Mouse (Mus musculus): ENCODE measurements around the gene Fcer1g. TPM values are rescaled to one million over a fixed set of nuclear protein-coding genes. Genes with fewer than 3 reads are reported as not detected.
A peak's percentile ranks its signal among the peaks of the same experiment; 100 is the strongest.
"Not testable (repeated sequence)": the region's sequence is repeated elsewhere in the genome, so short reads cannot be mapped to it uniquely, and the experiment has no call there.

Gene Fcer1g
- polyA plus RNA-seq, 1 experiment, result 40.7 TPM

DNA sequence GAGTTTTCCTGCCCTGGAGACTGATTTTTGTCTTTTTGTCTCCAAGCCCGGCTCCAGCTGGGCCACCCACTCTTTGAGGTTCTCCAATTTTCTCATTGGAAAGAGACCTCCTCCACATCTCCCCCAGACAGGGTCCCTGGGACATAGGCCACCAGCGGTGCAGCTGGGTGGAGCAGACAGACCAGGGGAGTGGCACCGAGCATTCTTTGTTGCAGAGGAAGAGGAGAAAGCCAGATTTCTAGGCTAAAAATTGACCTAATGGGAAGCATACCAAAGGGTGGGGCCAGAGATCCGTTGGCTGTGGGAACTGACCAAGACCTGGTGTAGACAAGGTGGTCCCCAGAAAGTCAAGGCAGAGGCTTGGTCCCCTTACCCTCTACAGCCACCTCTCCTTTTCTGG lies 13.8 kb upstream of the Fcer1g start:
- Histone ChIP-seq H3K4me3 (ENCODE audit: insufficient read depth, low read length) (no peak overlapping the region; the same call in 1 of the 2 replicates), H3K4me1 (ENCODE audit: control insufficient read depth, insufficient read depth, low read length) (peaks cover 2% of the 10 kb centered on the region; the same call in 1 of the 2 replicates), H3K27ac (ENCODE audit: insufficient read depth, low read length) (peak overlapping the region; percentile 74)
- TF ChIP-seq CTCF (IDR thresholded peaks at IDR 0.05; ENCODE audit: extremely low read depth, insufficient read depth, low read length) (no peak), POLR2A (IDR thresholded peaks at IDR 0.05; ENCODE audit: extremely low read depth, insufficient read depth, low read length) (no peak)

DNA sequence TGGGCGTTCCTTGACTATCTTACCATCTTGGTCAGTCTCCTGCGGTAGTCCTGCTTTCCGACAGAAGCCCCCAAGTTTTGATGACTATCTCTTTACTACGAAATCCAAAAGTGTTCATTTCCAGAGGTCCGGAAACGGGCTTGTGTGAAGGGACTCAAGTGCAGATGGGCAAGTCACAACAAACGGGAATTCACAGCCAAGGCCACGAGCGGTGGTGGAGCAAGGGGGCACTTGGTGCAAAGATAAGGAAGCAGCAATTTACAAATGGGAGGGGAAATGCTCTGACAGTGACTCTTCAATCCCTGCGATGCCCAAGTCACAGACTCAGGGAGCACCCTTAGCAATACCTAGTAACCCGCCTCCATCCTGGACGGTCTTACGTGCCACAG lies 13.3 kb upstream of the Fcer1g start:
- Histone ChIP-seq H3K4me3 (ENCODE audit: insufficient read depth, low read length) (peak overlapping the region; percentile 68), H3K4me1 (ENCODE audit: control insufficient read depth, insufficient read depth, low read length) (peaks cover 2% of the 10 kb centered on the region; the same call in 1 of the 2 replicates), H3K27ac (ENCODE audit: insufficient read depth, low read length) (peak overlapping the region; percentile 74)
- no peak for TF ChIP-seq POLR2A (IDR thresholded peaks at IDR 0.05; ENCODE audit: extremely low read depth, insufficient read depth, low read length)
- TF ChIP-seq CTCF (IDR thresholded peaks at IDR 0.05; ENCODE audit: extremely low read depth, insufficient read depth, low read length), result no peak

DNA sequence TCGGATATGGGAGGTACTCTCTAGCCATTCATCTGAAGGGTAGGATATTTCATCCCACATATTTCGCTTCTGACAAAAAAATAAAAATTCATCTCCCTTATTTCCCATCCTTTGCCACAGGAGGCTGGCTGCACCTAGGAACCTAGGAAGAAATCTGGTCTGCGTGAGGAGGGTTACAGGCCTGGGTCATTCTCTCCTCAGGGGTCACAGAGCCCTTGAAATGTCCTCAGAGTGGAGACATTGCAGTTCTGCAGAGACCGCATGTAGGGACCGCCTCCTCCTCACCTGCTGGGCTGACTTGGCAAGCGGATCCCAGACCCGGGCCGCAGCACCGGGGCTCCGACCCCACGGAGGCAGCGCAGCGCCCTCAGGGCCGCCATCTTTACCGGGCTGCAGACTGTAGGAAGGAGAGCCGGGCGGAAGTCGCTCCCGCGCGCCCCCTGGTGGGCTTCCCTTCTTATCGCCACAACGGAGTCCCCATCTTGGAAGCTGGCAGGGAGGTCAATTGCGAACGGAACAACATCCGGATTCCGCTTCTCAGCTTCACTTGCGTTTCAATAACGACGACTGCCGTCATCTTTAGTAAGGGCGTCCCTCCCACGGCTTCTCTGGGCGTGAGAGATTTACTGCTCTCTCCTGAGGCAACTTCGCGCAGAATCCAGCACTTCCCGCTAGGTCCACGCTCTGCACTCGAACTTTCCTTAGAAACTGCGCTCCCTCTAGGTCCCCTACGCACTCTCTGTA lies 12.7 kb upstream of the Fcer1g start:
- peak overlapping the region; percentile 79 for H3K27ac ChIP-seq (ENCODE audit: insufficient read depth, low read length)
- peak overlapping the region; percentile 68 for H3K4me3 ChIP-seq (ENCODE audit: insufficient read depth, low read length)
- TF ChIP-seq CTCF (IDR thresholded peaks at IDR 0.05; ENCODE audit: extremely low read depth, insufficient read depth, low read length), result peak; percentile 71
- TF ChIP-seq POLR2A (IDR thresholded peaks at IDR 0.05; ENCODE audit: extremely low read depth, insufficient read depth, low read length), result peak; percentile 82; the same call in 1 of the 2 replicates
- H3K4me1 ChIP-seq (ENCODE audit: control insufficient read depth, insufficient read depth, low read length), result peaks cover 2% of the 10 kb centered on the region; the same call in 1 of the 2 replicates

DNA sequence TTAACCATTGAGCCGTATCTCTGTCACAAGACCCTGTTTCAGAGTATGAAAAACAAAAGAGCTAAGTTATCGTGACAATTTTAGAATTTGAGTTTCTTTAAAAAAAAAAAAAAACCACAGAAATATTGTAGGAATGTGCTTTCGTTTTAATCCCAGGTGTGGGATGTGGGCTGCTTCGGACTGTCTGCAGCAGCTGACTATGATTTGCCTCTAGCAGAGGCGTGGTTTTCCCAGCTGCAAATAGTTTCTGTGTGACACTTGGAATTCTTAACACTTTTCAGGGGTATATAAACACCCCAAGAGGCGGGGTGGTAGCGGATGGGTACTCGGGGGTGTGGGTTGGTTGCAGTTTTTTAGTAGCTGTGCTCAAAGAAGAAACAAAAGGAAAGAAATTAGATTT lies 11.2 kb upstream of the Fcer1g start:
- H3K4me1 ChIP-seq (ENCODE audit: control insufficient read depth, insufficient read depth, low read length), result peaks cover 2% of the 10 kb centered on the region; the same call in 1 of the 2 replicates
- H3K27ac ChIP-seq (ENCODE audit: insufficient read depth, low read length), result no peak overlapping the region
- TF ChIP-seq POLR2A (IDR thresholded peaks at IDR 0.05; ENCODE audit: extremely low read depth, insufficient read depth, low read length), result no peak
- no peak for TF ChIP-seq CTCF (IDR thresholded peaks at IDR 0.05; ENCODE audit: extremely low read depth, insufficient read depth, low read length)
- no peak overlapping the region for H3K4me3 ChIP-seq (ENCODE audit: insufficient read depth, low read length)

DNA sequence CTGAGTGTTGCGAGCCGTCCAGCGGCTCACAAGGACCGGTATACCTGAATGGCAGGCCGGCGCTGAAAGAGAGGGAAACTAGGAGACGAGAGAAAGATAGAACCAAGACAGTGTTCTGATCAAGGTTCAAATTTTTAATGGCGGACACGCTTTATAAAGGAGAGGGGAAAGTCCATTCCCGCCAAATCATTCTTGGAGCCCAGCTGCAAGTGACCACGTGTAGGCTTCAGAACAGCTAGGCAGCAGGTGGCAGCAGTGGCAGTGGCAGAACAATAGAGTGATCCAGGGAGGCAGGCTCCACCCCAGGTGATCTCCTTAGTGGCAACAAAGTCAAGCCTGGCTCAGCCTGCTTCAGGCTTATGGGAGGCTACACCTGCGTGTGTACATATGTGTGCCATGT lies 7.8 kb upstream of the Fcer1g start:
- H3K4me3 ChIP-seq (ENCODE audit: insufficient read depth, low read length); H3K4me1 ChIP-seq (ENCODE audit: control insufficient read depth, insufficient read depth, low read length); H3K27ac ChIP-seq (ENCODE audit: insufficient read depth, low read length): not testable (repeated sequence)

DNA sequence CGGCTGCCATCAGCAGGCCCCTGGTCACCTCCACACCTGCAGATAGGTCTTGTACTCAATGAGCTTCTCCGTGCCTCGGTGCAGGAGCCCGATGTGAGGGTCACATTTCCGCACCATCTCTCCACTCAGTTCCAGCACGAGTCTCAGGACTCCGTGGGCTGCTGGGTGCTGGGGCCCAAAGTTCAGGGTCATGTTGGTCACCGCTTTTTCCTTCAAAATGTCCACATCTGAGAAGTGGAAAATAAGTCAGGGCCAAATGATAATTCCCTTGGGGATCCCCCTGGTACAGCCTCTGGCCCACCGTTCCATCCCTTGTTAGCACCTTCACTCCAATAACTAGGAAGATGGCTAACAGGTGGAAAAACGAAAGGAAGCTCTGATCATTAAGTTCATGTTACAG lies 6.7 kb upstream of the Fcer1g start:
- H3K4me3 ChIP-seq (ENCODE audit: insufficient read depth, low read length), result no peak overlapping the region
- H3K4me1 ChIP-seq (ENCODE audit: control insufficient read depth, insufficient read depth, low read length), result peaks cover 2% of the 10 kb centered on the region; the same call in 1 of the 2 replicates
- no peak overlapping the region for H3K27ac ChIP-seq (ENCODE audit: insufficient read depth, low read length)
- TF ChIP-seq POLR2A (IDR thresholded peaks at IDR 0.05; ENCODE audit: extremely low read depth, insufficient read depth, low read length) (no peak), CTCF (IDR thresholded peaks at IDR 0.05; ENCODE audit: extremely low read depth, insufficient read depth, low read length) (no peak)

DNA sequence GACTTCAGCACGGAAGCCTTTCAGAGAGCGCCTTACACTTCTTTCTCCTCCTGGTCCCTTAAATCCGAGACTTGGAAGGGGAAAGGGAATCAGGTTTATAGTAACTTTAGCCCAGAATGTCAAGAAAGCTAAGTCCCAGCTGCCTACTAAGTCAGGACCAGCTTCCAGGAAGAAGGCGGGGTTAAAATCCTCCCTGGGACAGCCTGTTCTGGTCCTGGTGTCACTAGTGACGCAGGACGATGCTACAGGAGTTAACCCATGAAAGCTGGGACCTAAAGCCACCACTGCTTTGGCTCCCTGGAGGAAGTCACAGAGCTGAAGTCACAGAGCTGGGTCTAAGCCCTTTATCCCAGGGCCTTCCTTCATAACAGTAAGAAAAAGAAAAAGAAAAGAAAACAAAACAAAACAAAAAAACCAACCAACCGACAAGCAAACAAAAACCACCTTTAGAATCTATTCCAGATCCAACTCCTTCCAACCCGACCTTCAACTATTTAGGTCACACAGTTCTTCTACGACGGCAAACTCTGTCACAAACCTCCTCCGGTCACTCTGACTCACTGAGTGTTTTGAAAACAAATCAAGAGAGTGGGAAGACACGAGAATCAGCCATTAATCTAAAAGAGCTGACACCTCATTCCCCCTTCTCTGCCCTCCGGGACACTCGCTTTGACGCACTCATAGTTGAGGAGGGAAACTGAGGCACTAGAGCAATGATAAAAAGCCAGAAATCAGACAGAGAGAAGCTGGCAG lies 6.0 kb upstream of the Fcer1g start:
- H3K27ac ChIP-seq (ENCODE audit: insufficient read depth, low read length), result no peak overlapping the region
- no peak overlapping the region for H3K4me3 ChIP-seq (ENCODE audit: insufficient read depth, low read length)
- TF ChIP-seq POLR2A (IDR thresholded peaks at IDR 0.05; ENCODE audit: extremely low read depth, insufficient read depth, low read length) (no peak), CTCF (IDR thresholded peaks at IDR 0.05; ENCODE audit: extremely low read depth, insufficient read depth, low read length) (no peak)
- peaks cover 2% of the 10 kb centered on the region; the same call in 1 of the 2 replicates for H3K4me1 ChIP-seq (ENCODE audit: control insufficient read depth, insufficient read depth, low read length)

DNA sequence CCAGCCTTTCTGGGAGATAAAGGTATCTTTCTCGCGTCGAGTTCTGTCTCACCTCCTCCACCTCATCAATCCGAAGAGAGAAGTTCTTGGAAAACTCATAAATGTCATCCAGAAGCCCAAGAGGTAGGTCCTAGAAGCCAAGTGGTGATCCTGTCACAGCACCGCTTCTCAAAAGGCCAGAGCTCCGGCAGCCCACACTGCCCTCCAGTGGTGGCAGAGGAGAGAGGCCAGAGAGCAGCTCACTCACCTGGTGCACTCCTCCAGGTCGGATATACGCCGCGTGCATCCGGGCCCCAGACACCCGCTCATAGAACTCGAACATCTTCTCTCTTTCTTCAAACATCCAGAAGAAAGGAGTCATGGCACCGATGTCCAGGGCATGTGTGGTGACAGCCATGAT lies 4.3 kb upstream of the Fcer1g start:
- Histone ChIP-seq H3K4me1 (ENCODE audit: control insufficient read depth, insufficient read depth, low read length) (no peaks in the 10 kb centered on the region; the same call in 1 of the 2 replicates), H3K27ac (ENCODE audit: insufficient read depth, low read length) (no peak overlapping the region), H3K4me3 (ENCODE audit: insufficient read depth, low read length) (no peak overlapping the region)
- TF ChIP-seq POLR2A (IDR thresholded peaks at IDR 0.05; ENCODE audit: extremely low read depth, insufficient read depth, low read length) (no peak), CTCF (IDR thresholded peaks at IDR 0.05; ENCODE audit: extremely low read depth, insufficient read depth, low read length) (peak; percentile 51)

DNA sequence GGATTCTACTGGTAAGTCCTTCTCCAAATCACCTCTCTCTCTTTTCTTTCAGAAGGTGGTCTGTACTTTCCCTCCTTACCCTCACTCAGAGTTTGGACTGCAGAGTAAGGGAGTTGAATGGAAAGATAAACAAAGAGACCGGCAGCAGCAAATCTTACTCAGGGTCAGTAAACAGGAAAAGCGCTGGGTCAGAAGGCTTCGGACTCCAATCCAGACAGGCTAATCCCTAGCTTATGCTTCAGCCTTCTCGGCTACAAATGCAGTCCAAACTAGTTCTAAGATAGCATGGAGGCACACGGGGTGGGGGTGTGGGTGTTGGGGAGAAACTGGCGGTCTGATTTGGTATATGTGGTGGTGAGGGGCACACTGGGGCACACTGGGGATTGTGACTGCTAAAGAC lies 3.3 kb upstream of the Fcer1g start:
- H3K4me1 ChIP-seq (ENCODE audit: control insufficient read depth, insufficient read depth, low read length), result no peaks in the 10 kb centered on the region
- no peak overlapping the region for H3K4me3 ChIP-seq (ENCODE audit: insufficient read depth, low read length)
- no peak overlapping the region for H3K27ac ChIP-seq (ENCODE audit: insufficient read depth, low read length)
- TF ChIP-seq POLR2A (IDR thresholded peaks at IDR 0.05; ENCODE audit: extremely low read depth, insufficient read depth, low read length) (no peak), CTCF (IDR thresholded peaks at IDR 0.05; ENCODE audit: extremely low read depth, insufficient read depth, low read length) (no peak)

DNA sequence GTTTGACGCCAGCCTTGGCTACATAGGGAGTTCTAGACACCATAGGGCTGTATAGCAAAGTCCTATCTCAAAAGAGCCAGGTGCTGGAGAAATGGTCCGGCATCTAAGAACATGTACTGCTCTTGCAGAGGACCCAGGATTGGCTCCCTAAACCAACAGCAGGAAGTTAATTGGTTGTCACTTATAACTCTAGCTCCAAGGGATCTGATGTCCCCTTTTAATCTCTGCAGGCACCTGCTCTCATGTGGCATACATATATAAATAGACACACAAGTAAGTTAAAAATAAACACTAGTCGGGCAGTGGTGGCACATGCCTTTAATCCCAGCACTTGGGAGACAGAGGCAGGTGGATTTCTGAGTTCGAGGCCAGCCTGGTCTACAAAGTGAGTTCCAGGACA lies 1.6 kb upstream of the Fcer1g start:
- Histone ChIP-seq H3K4me3 (ENCODE audit: insufficient read depth, low read length) (no peak overlapping the region), H3K4me1 (ENCODE audit: control insufficient read depth, insufficient read depth, low read length) (no peaks in the 10 kb centered on the region), H3K27ac (ENCODE audit: insufficient read depth, low read length) (no peak overlapping the region)
- TF ChIP-seq CTCF (IDR thresholded peaks at IDR 0.05; ENCODE audit: extremely low read depth, insufficient read depth, low read length) (no peak), POLR2A (IDR thresholded peaks at IDR 0.05; ENCODE audit: extremely low read depth, insufficient read depth, low read length) (no peak)

All from cortical plate, adult 2 months (tissue).